Mouse (Mus musculus) hindbrain, embryonic 14.5 days (tissue): Measurements from ENCODE around the gene Zc3hav1. TPM values are rescaled to one million over a fixed set of nuclear protein-coding genes. Genes with fewer than 3 reads are reported as not detected.

Source experiments
- ATAC-seq: fragments of 200-750 bp; cut with Nextera tagmentation; 2 replicates; pipeline ENCODE4 v1.8.0; 2017; ENCODE audit warnings: moderate number of reproducible peaks, mild to moderate bottlenecking, moderate TSS enrichment, moderate library complexity; ENCODE audit not compliant: low FRiP score
- DNase-seq: peaks from one replicate; pipeline ENCODE4 v3.0.0-alpha.2; 2015; ENCODE audit warnings: low spot score
- H3K27ac ChIP-seq: fragments of 300-500 bp; sonication (generic); 2 replicates; pipeline ENCODE4 v1.5.1; 2014; ENCODE audit warnings: mild to moderate bottlenecking, moderate library complexity
- H3K27me3 ChIP-seq: fragments of 300-500 bp; sonication (generic); 2 replicates; pipeline ENCODE4 v1.6.1; 2014; ENCODE audit warnings: mild to moderate bottlenecking, low read length, mixed read lengths; ENCODE audit not compliant: control insufficient read depth, insufficient read depth
- H3K36me3 ChIP-seq: fragments of 300-500 bp; sonication (generic); replicated peaks from 2 replicates; pipeline ENCODE4 v1.6.1; 2014; ENCODE audit not compliant: control insufficient read depth, insufficient read depth
- H3K4me1 ChIP-seq: fragments of 300-500 bp; sonication (generic); replicated peaks from 2 replicates; pipeline ENCODE4 v1.6.1; 2014; ENCODE audit warnings: antibody characterized with exemption, low read length, mixed read lengths; ENCODE audit not compliant: control insufficient read depth, insufficient read depth
- H3K4me2 ChIP-seq: fragments of 300-500 bp; sonication (generic); replicated peaks from 2 replicates; pipeline ENCODE4 v1.6.1; 2014; ENCODE audit warnings: mild to moderate bottlenecking, moderate library complexity
- H3K4me3 ChIP-seq: fragments of 300-500 bp; sonication (generic); replicated peaks from 2 replicates; pipeline ENCODE4 v1.5.1; 2014; ENCODE audit warnings: mild to moderate bottlenecking, low read length
- H3K9ac ChIP-seq: fragments of 300-500 bp; sonication (generic); 2 replicates; pipeline ENCODE4 v1.6.1; 2014
- H3K9me3 ChIP-seq: fragments of 300-500 bp; sonication (generic); 2 replicates; pipeline ENCODE4 v1.6.1; 2016; ENCODE audit warnings: low read length; ENCODE audit not compliant: control insufficient read depth
- WGBS: fragments of 180-500 bp; shearing (Covaris S2); extraction: QIAGEN DNeasy Blood & Tissue Kit; methylation state at CpG from one replicate; pipeline ENCODE4 v1.1.7; 2014; 5-methylcytosine and 5-hydroxymethylcytosine counted together
- polyA plus RNA-seq: library from polyadenylated mRNA; unstranded; fragments of >200 nt; fragmentation: Nextera tagmentation; extraction: Ambion mirVana; gene quantifications from 2 replicates; pipeline ENCODE4 v1.2.1, GENCODE M21; 2014

Gene Zc3hav1
- polyA plus RNA-seq, 1 experiment from 2014 or later = 1.5 TPM

GRCm38 (mm10) chr6:38354723-38355353 is 435 bp upstream of the Zc3hav1 start:
- Histone ChIP-seq H3K27ac (no peak overlapping the region), H3K4me2 (peak overlapping the region; percentile 60), H3K9ac (no peak overlapping the region), H3K4me1 (no peaks in the 10 kb centered on the region), H3K27me3 (peaks cover 63% of the 10 kb centered on the region), H3K36me3 (no peaks in the 10 kb centered on the region), H3K9me3 (no peaks in the 10 kb centered on the region), H3K4me3 (peak overlapping the region; percentile 44)
- WGBS = 2% methylated on average over 20 of the region's 20 CpGs
- ATAC-seq = no peak
- no peak for DNase-seq

GRCm38 (mm10) chr6:38353181-38353580 is 1.2 kb downstream of the Zc3hav1 start:
- Histone ChIP-seq H3K27ac (no peak overlapping the region), H3K9me3 (no peaks in the 10 kb centered on the region), H3K9ac (no peak overlapping the region), H3K36me3 (no peaks in the 10 kb centered on the region), H3K4me3 (peak overlapping the region; percentile 44; the same call in 1 of the 2 replicates), H3K27me3 (peaks cover 63% of the 10 kb centered on the region), H3K4me2 (0 out of 2 replicates have a peak overlapping the region, but pooled peaks have one; percentile 60), H3K4me1 (no peaks in the 10 kb centered on the region)
- DNase-seq = no peak
- no peak for ATAC-seq
- 8% methylated on average over 13 of the region's 13 CpGs for WGBS

- peaks cover 59% of the 10 kb centered on the region for H3K27me3 ChIP-seq
- no peaks in the 10 kb centered on the region for H3K4me1 ChIP-seq
- no peak overlapping the region for H3K4me2 ChIP-seq
- ATAC-seq (no peak), DNase-seq (no peak)
- no peak overlapping the region for H3K27ac ChIP-seq
- H3K36me3 ChIP-seq = no peaks in the 10 kb centered on the region
- H3K9me3 ChIP-seq = no peaks in the 10 kb centered on the region
- H3K4me3 ChIP-seq = no peak overlapping the region
- H3K9ac ChIP-seq = no peak overlapping the region
- WGBS = 8% methylated on average over 10 of the region's 10 CpGs
These were observed 2.0 kb downstream of the Zc3hav1 start for GRCm38 (mm10) chr6:38352451-38352850.

GRCm38 (mm10) chr6:38351930-38352329 is 2.5 kb downstream of the Zc3hav1 start:
- WGBS = 57% methylated on average over 4 of the region's 4 CpGs
- no peak for DNase-seq
- Histone ChIP-seq H3K9ac (no peak overlapping the region), H3K27me3 (peaks cover 54% of the 10 kb centered on the region), H3K4me1 (no peaks in the 10 kb centered on the region), H3K9me3 (no peaks in the 10 kb centered on the region), H3K4me3 (no peak overlapping the region), H3K27ac (no peak overlapping the region), H3K36me3 (no peaks in the 10 kb centered on the region), H3K4me2 (no peak overlapping the region)
- no peak for ATAC-seq

GRCm38 (mm10) chr6:38349806-38350205 is 4.6 kb downstream of the Zc3hav1 start:
- Histone ChIP-seq H3K27me3 (peaks cover 36% of the 10 kb centered on the region), H3K4me2 (no peak overlapping the region), H3K9ac (no peak overlapping the region), H3K27ac (no peak overlapping the region), H3K36me3 (no peaks in the 10 kb centered on the region), H3K4me3 (no peak overlapping the region), H3K4me1 (no peaks in the 10 kb centered on the region), H3K9me3 (no peaks in the 10 kb centered on the region)
- ATAC-seq (no peak), DNase-seq (no peak)
- WGBS = 85% methylated on average over 9 of the region's 9 CpGs

- H3K4me2 ChIP-seq = no peak overlapping the region
- no peak overlapping the region for H3K9ac ChIP-seq
- no peaks in the 10 kb centered on the region for H3K9me3 ChIP-seq
These were observed 5.5 kb downstream of the Zc3hav1 start for GRCm38 (mm10) chr6:38348811-38349453.

GRCm38 (mm10) chr6:38347875-38348274 is 6.5 kb downstream of the Zc3hav1 start:
- H3K9me3 ChIP-seq = no peaks in the 10 kb centered on the region
- H3K27ac ChIP-seq = no peak overlapping the region
- no peaks in the 10 kb centered on the region for H3K4me1 ChIP-seq
- no peak for DNase-seq
- H3K4me2 ChIP-seq = no peak overlapping the region
- 79% methylated on average over 5 of the region's 5 CpGs for WGBS
- H3K27me3 ChIP-seq = peaks cover 17% of the 10 kb centered on the region
- H3K4me3 ChIP-seq = no peak overlapping the region
- no peak for ATAC-seq
- H3K9ac ChIP-seq = no peak overlapping the region
- H3K36me3 ChIP-seq = no peaks in the 10 kb centered on the region

More at GRCm38 (mm10) chr6:38348811-38349453, 5.5 kb downstream of the Zc3hav1 start:
- Histone ChIP-seq H3K27me3 (peaks cover 27% of the 10 kb centered on the region), H3K4me1 (no peaks in the 10 kb centered on the region), H3K4me3 (no peak overlapping the region), H3K27ac (no peak overlapping the region), H3K36me3 (no peaks in the 10 kb centered on the region)
- 94% methylated on average over 6 of the region's 6 CpGs for WGBS
- DNase-seq (no peak), ATAC-seq (no peak)

- H3K4me1 ChIP-seq = no peaks in the 10 kb centered on the region
- H3K9ac ChIP-seq = no peak overlapping the region
- ATAC-seq (no peak), DNase-seq (no peak)
- H3K4me2 ChIP-seq = no peak overlapping the region
- H3K27me3 ChIP-seq = no peaks in the 10 kb centered on the region; the same call in 1 of the 2 replicates
- no peaks in the 10 kb centered on the region for H3K36me3 ChIP-seq
- no peak overlapping the region for H3K4me3 ChIP-seq
- H3K9me3 ChIP-seq = no peaks in the 10 kb centered on the region
- WGBS = 62% methylated on average over 7 of the region's 7 CpGs
- H3K27ac ChIP-seq = no peak overlapping the region
These were observed 8.6 kb downstream of the Zc3hav1 start for GRCm38 (mm10) chr6:38345796-38346195.

GRCm38 (mm10) chr6:38344006-38344670 is 10.3 kb downstream of the Zc3hav1 start:
- DNase-seq = no peak
- no peak overlapping the region for H3K9ac ChIP-seq

More at GRCm38 (mm10) chr6:38344006-38344670, 10.3 kb downstream of the Zc3hav1 start:
- no peak overlapping the region for H3K4me2 ChIP-seq
- no peak for ATAC-seq
- H3K4me3 ChIP-seq = no peak overlapping the region
- 81% methylated on average over 7 of the region's 7 CpGs for WGBS
- no peaks in the 10 kb centered on the region for H3K4me1 ChIP-seq
- no peaks in the 10 kb centered on the region for H3K9me3 ChIP-seq
- no peaks in the 10 kb centered on the region for H3K36me3 ChIP-seq
- H3K27ac ChIP-seq = no peak overlapping the region
- no peaks in the 10 kb centered on the region for H3K27me3 ChIP-seq
